Mouse (Mus musculus) gastrocnemius, postnatal 14 days (tissue): Measurements from ENCODE around the gene Slc16a11. TPM values are rescaled to one million over a fixed set of nuclear protein-coding genes. Genes with fewer than 3 reads are reported as not detected.
A peak's percentile ranks its signal among the peaks of the same experiment; 100 is the strongest.

Experiments
- DNase-seq: peaks from one replicate; pipeline ENCODE4 v3.0.0; 2021; ENCODE audit warnings: mixed read lengths
- intact Hi-C: fragments of 180-260 bp; cut with DNase I; formaldehyde crosslinking; loops from one replicate; pipeline ENCODE4 v1.15.1; 2025; ENCODE audit warnings: low total_unique reads
- total RNA-seq, 2 experiments: library from RNA; stranded (reverse); gene quantifications; 2 replicates each; pipeline ENCODE4 v1.2.3; 2021

Slc16a11 gene
- total RNA-seq, 2 experiments from 2014 or later, result 0.22 TPM; not detected in 1

GRCm38 (mm10) chr11:70221603-70222500 lies 9.3 kb downstream of the Slc16a11 start:
- intact Hi-C loops, result no loop called here

GRCm38 (mm10) chr11:70223724-70224123 lies 11.2 kb downstream of the Slc16a11 start:
- DNase-seq, result no peak
- intact Hi-C loops, result no loop called here

More at GRCm38 (mm10) chr11:70221603-70222500, 9.3 kb downstream of the Slc16a11 start:
- DNase-seq, result no peak

GRCm38 (mm10) chr11:70225798-70226601 lies 13.4 kb downstream of the Slc16a11 start:
- intact Hi-C loops, result no loop called here
- no peak for DNase-seq

GRCm38 (mm10) chr11:70226602-70226890 lies 14.0 kb downstream of the Slc16a11 start:
- intact Hi-C loops, result no loop called here
- DNase-seq, result no peak

- DNase-seq, result no peak
- intact Hi-C loops, result no loop called here
Measured at GRCm38 (mm10) chr11:70227126-70227525, 14.6 kb downstream of the Slc16a11 start.

GRCm38 (mm10) chr11:70227661-70228245 lies 15.2 kb downstream of the Slc16a11 start:
- DNase-seq, result no peak

GRCm38 (mm10) chr11:70228828-70229227 lies 16.3 kb downstream of the Slc16a11 start:
- DNase-seq, result peak; percentile 81

More at GRCm38 (mm10) chr11:70227661-70228245, 15.2 kb downstream of the Slc16a11 start:
- intact Hi-C loops, result no loop called here

GRCm38 (mm10) chr11:70229260-70230010 lies 16.9 kb downstream of the Slc16a11 start, which contains the start of gene Bcl6b:
Bcl6b (minus strand) TSS chr11:70229798.
- intact Hi-C loops, result no loop called here
- no peak for DNase-seq

More at GRCm38 (mm10) chr11:70228828-70229227, 16.3 kb downstream of the Slc16a11 start:
- intact Hi-C loops, result no loop called here

GRCm38 (mm10) chr11:70230239-70230727 lies 17.7 kb downstream of the Slc16a11 start:
- intact Hi-C loops, result no loop called here
- DNase-seq, result peak; percentile 90

GRCm38 (mm10) chr11:70232546-70232945 lies 20.0 kb downstream of the Slc16a11 start:
- intact Hi-C loops, result no loop called here
- DNase-seq, result no peak

GRCm38 (mm10) chr11:70233016-70233415 lies 20.5 kb downstream of the Slc16a11 start:
- DNase-seq, result no peak
- intact Hi-C loops, result no loop called here

- intact Hi-C loops, result no loop called here
- DNase-seq, result no peak
Measured at GRCm38 (mm10) chr11:70234037-70234436, 21.5 kb downstream of the Slc16a11 start.

- intact Hi-C loops, result no loop called here
Measured at GRCm38 (mm10) chr11:70234497-70234896, 21.9 kb downstream of the Slc16a11 start.

GRCm38 (mm10) chr11:70235254-70235900 lies 22.8 kb downstream of the Slc16a11 start:
- no peak for DNase-seq
- intact Hi-C loops, result no loop called here

More at GRCm38 (mm10) chr11:70234497-70234896, 21.9 kb downstream of the Slc16a11 start:
- no peak for DNase-seq

- intact Hi-C loops, result no loop called here
- DNase-seq, result no peak
Measured at GRCm38 (mm10) chr11:70236717-70237116, 24.2 kb downstream of the Slc16a11 start.

GRCm38 (mm10) chr11:70237457-70238167 lies 25.1 kb downstream of the Slc16a11 start, which contains the start of gene 0610010K14Rik:
0610010K14Rik (minus strand) TSS chr11:70237914.
- peak; percentile 98 for DNase-seq
- intact Hi-C loops, result no loop called here

- intact Hi-C loops, result no loop called here
- no peak for DNase-seq
Measured at GRCm38 (mm10) chr11:70238591-70239440, 26.3 kb downstream of the Slc16a11 start.
